Mouse (Mus musculus): ENCODE measurements around the gene Doc2b. TPM values are rescaled to one million over a fixed set of nuclear protein-coding genes. Genes with fewer than 3 reads are reported as not detected.

Doc2b gene
- polyA plus RNA-seq, 1 experiment from 2014 or later, result 0.68 TPM

- H3K36me3 ChIP-seq (ENCODE audit: control insufficient read depth, insufficient read depth, low read length), result peaks cover 18% of the 10 kb centered on the region
- WGBS, result under 1% methylated on average over 23 of the region's 23 CpGs
- H3K27ac ChIP-seq (ENCODE audit: low read length), result no peak overlapping the region; the same call in 1 of the 2 replicates
- H3K27me3 ChIP-seq (ENCODE audit: control insufficient read depth, insufficient read depth, low read depth, low read length), result no peaks in the 10 kb centered on the region
- peak overlapping the region; percentile 16; the same call in 1 of the 2 replicates for H3K9ac ChIP-seq (ENCODE audit: low read length)
- H3K4me1 ChIP-seq (replicated peaks; ENCODE audit: control insufficient read depth, insufficient read depth, low read length), result peaks cover 4% of the 10 kb centered on the region; the same call in 1 of the 2 replicates
- peak overlapping the region; percentile 44 for H3K4me2 ChIP-seq (ENCODE audit: low read depth, low read length)
- ATAC-seq (ENCODE audit: low read depth), result peak; percentile 93
- no peaks in the 10 kb centered on the region for H3K9me3 ChIP-seq (ENCODE audit: control insufficient read depth, low read length)
- H3K4me3 ChIP-seq (ENCODE audit: low read length), result peak overlapping the region; percentile 3; the same call in 1 of the 2 replicates
These were observed 26.6 kb downstream of the Doc2b start for GRCm38 (mm10) chr11:75769206-75769605.

GRCm38 (mm10) chr11:75768091-75768989, 27.5 kb downstream of the Doc2b start:
- H3K36me3 ChIP-seq (ENCODE audit: control insufficient read depth, insufficient read depth, low read length), result peaks cover 18% of the 10 kb centered on the region
- H3K9ac ChIP-seq (ENCODE audit: low read length), result no peak overlapping the region
- peaks cover 4% of the 10 kb centered on the region; the same call in 1 of the 2 replicates for H3K4me1 ChIP-seq (replicated peaks; ENCODE audit: control insufficient read depth, insufficient read depth, low read length)
- H3K4me2 ChIP-seq (ENCODE audit: low read depth, low read length), result no peak overlapping the region
- H3K27me3 ChIP-seq (ENCODE audit: control insufficient read depth, insufficient read depth, low read depth, low read length), result no peaks in the 10 kb centered on the region
- WGBS, result 48% methylated on average over 6 of the region's 6 CpGs
- H3K4me3 ChIP-seq (ENCODE audit: low read length), result no peak overlapping the region
- no peaks in the 10 kb centered on the region for H3K9me3 ChIP-seq (ENCODE audit: control insufficient read depth, low read length)
- no peak overlapping the region; the same call in 1 of the 2 replicates for H3K27ac ChIP-seq (ENCODE audit: low read length)
- ATAC-seq (ENCODE audit: low read depth), result no peak; the same call in 1 of the 2 replicates

DNA sequence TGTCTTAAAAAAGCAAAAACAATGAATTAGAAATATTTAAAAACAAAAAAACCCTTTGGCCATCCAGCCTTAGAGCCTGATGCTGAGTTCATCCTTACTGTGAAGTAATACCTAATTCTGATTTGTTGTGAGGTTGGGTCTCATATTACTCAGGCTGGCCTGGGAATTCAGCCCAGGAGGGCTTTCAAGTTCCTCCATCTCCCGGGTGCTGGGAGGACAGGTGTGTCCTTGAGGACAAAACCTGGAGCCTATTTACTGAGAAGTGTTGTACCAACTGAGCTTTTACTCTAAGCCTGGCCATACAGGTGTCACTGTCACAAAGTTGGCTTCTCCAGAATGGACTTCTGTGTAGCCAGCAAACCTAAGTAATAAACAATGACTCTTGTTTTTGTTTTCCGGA, 28.8 kb downstream of the Doc2b start:
- 49% methylated on average over 2 of the region's 2 CpGs for WGBS
- no peak overlapping the region for H3K9ac ChIP-seq (ENCODE audit: low read length)
- no peaks in the 10 kb centered on the region for H3K9me3 ChIP-seq (ENCODE audit: control insufficient read depth, low read length)
- no peak overlapping the region for H3K27ac ChIP-seq (ENCODE audit: low read length)
- H3K36me3 ChIP-seq (ENCODE audit: control insufficient read depth, insufficient read depth, low read length), result peaks cover 18% of the 10 kb centered on the region
- peaks cover 4% of the 10 kb centered on the region; the same call in 1 of the 2 replicates for H3K4me1 ChIP-seq (replicated peaks; ENCODE audit: control insufficient read depth, insufficient read depth, low read length)
- no peak overlapping the region for H3K4me3 ChIP-seq (ENCODE audit: low read length)
- no peaks in the 10 kb centered on the region for H3K27me3 ChIP-seq (ENCODE audit: control insufficient read depth, insufficient read depth, low read depth, low read length)
- no peak for ATAC-seq (ENCODE audit: low read depth)
- no peak overlapping the region for H3K4me2 ChIP-seq (ENCODE audit: low read depth, low read length)

- Histone ChIP-seq H3K36me3 (ENCODE audit: control insufficient read depth, insufficient read depth, low read length) (peaks cover 25% of the 10 kb centered on the region), H3K4me2 (ENCODE audit: low read depth, low read length) (no peak overlapping the region), H3K27ac (ENCODE audit: low read length) (no peak overlapping the region), H3K4me3 (ENCODE audit: low read length) (no peak overlapping the region), H3K27me3 (ENCODE audit: control insufficient read depth, insufficient read depth, low read depth, low read length) (no peaks in the 10 kb centered on the region), H3K4me1 (replicated peaks; ENCODE audit: control insufficient read depth, insufficient read depth, low read length) (peaks cover 4% of the 10 kb centered on the region; the same call in 1 of the 2 replicates), H3K9me3 (ENCODE audit: control insufficient read depth, low read length) (no peaks in the 10 kb centered on the region), H3K9ac (ENCODE audit: low read length) (no peak overlapping the region)
- WGBS, result 76% methylated on average over 8 of the region's 8 CpGs
- ATAC-seq (ENCODE audit: low read depth), result no peak
These were observed 30.7 kb downstream of the Doc2b start for GRCm38 (mm10) chr11:75765161-75765560.

GRCm38 (mm10) chr11:75764521-75765023, 31.3 kb downstream of the Doc2b start:
- 89% methylated on average over 4 of the region's 4 CpGs for WGBS

GRCm38 (mm10) chr11:75762708-75763107, 33.1 kb downstream of the Doc2b start:
- no peak overlapping the region for H3K9ac ChIP-seq (ENCODE audit: low read length)
- ATAC-seq (ENCODE audit: low read depth), result no peak
- H3K36me3 ChIP-seq (ENCODE audit: control insufficient read depth, insufficient read depth, low read length), result peaks cover 40% of the 10 kb centered on the region
- H3K4me2 ChIP-seq (ENCODE audit: low read depth, low read length), result no peak overlapping the region
- H3K4me1 ChIP-seq (replicated peaks; ENCODE audit: control insufficient read depth, insufficient read depth, low read length), result no peaks in the 10 kb centered on the region
- no peak overlapping the region for H3K27ac ChIP-seq (ENCODE audit: low read length)
- no peaks in the 10 kb centered on the region for H3K9me3 ChIP-seq (ENCODE audit: control insufficient read depth, low read length)
- no peaks in the 10 kb centered on the region for H3K27me3 ChIP-seq (ENCODE audit: control insufficient read depth, insufficient read depth, low read depth, low read length)
- WGBS, result 63% methylated on average over 2 of the region's 2 CpGs
- no peak overlapping the region for H3K4me3 ChIP-seq (ENCODE audit: low read length)

More at GRCm38 (mm10) chr11:75764521-75765023, 31.3 kb downstream of the Doc2b start:
- peaks cover 29% of the 10 kb centered on the region for H3K36me3 ChIP-seq (ENCODE audit: control insufficient read depth, insufficient read depth, low read length)
- H3K9ac ChIP-seq (ENCODE audit: low read length), result no peak overlapping the region
- H3K27me3 ChIP-seq (ENCODE audit: control insufficient read depth, insufficient read depth, low read depth, low read length), result no peaks in the 10 kb centered on the region
- H3K4me1 ChIP-seq (replicated peaks; ENCODE audit: control insufficient read depth, insufficient read depth, low read length), result peaks cover 4% of the 10 kb centered on the region; the same call in 1 of the 2 replicates
- H3K27ac ChIP-seq (ENCODE audit: low read length), result no peak overlapping the region
- H3K9me3 ChIP-seq (ENCODE audit: control insufficient read depth, low read length), result no peaks in the 10 kb centered on the region
- H3K4me2 ChIP-seq (ENCODE audit: low read depth, low read length), result no peak overlapping the region
- no peak overlapping the region for H3K4me3 ChIP-seq (ENCODE audit: low read length)
- ATAC-seq (ENCODE audit: low read depth), result no peak

GRCm38 (mm10) chr11:75760785-75761184, 35.1 kb downstream of the Doc2b start:
- no peak for ATAC-seq (ENCODE audit: low read depth)
- Histone ChIP-seq H3K4me1 (replicated peaks; ENCODE audit: control insufficient read depth, insufficient read depth, low read length) (no peaks in the 10 kb centered on the region), H3K27ac (ENCODE audit: low read length) (no peak overlapping the region), H3K9me3 (ENCODE audit: control insufficient read depth, low read length) (no peaks in the 10 kb centered on the region), H3K4me3 (ENCODE audit: low read length) (no peak overlapping the region), H3K27me3 (ENCODE audit: control insufficient read depth, insufficient read depth, low read depth, low read length) (no peaks in the 10 kb centered on the region), H3K4me2 (ENCODE audit: low read depth, low read length) (no peak overlapping the region), H3K9ac (ENCODE audit: low read length) (no peak overlapping the region), H3K36me3 (ENCODE audit: control insufficient read depth, insufficient read depth, low read length) (peaks cover 48% of the 10 kb centered on the region)
- WGBS, result 90% methylated on average over 5 of the region's 5 CpGs

- Histone ChIP-seq H3K9ac (ENCODE audit: low read length) (no peak overlapping the region), H3K4me2 (ENCODE audit: low read depth, low read length) (no peak overlapping the region), H3K4me3 (ENCODE audit: low read length) (no peak overlapping the region), H3K4me1 (replicated peaks; ENCODE audit: control insufficient read depth, insufficient read depth, low read length) (no peaks in the 10 kb centered on the region), H3K36me3 (ENCODE audit: control insufficient read depth, insufficient read depth, low read length) (peaks cover 40% of the 10 kb centered on the region), H3K27me3 (ENCODE audit: control insufficient read depth, insufficient read depth, low read depth, low read length) (no peaks in the 10 kb centered on the region), H3K27ac (ENCODE audit: low read length) (no peak overlapping the region), H3K9me3 (ENCODE audit: control insufficient read depth, low read length) (no peaks in the 10 kb centered on the region)
- no peak for ATAC-seq (ENCODE audit: low read depth)
- 94% methylated on average over 1 of the region's 1 CpGs for WGBS
These were observed 37.3 kb downstream of the Doc2b start for GRCm38 (mm10) chr11:75758553-75758952.

GRCm38 (mm10) chr11:75756687-75757086, 39.2 kb downstream of the Doc2b start:
- 68% methylated on average over 8 of the region's 8 CpGs for WGBS

More at GRCm38 (mm10) chr11:75756687-75757086, 39.2 kb downstream of the Doc2b start:
- no peaks in the 10 kb centered on the region for H3K27me3 ChIP-seq (ENCODE audit: control insufficient read depth, insufficient read depth, low read depth, low read length)
- no peak overlapping the region for H3K9ac ChIP-seq (ENCODE audit: low read length)
- ATAC-seq (ENCODE audit: low read depth), result no peak
- H3K9me3 ChIP-seq (ENCODE audit: control insufficient read depth, low read length), result no peaks in the 10 kb centered on the region
- no peak overlapping the region for H3K27ac ChIP-seq (ENCODE audit: low read length)
- no peaks in the 10 kb centered on the region for H3K4me1 ChIP-seq (replicated peaks; ENCODE audit: control insufficient read depth, insufficient read depth, low read length)
- H3K36me3 ChIP-seq (ENCODE audit: control insufficient read depth, insufficient read depth, low read length), result peaks cover 40% of the 10 kb centered on the region
- no peak overlapping the region for H3K4me3 ChIP-seq (ENCODE audit: low read length)
- H3K4me2 ChIP-seq (ENCODE audit: low read depth, low read length), result no peak overlapping the region

Data from lung, embryonic 16.5 days (tissue).